Mouse (Mus musculus): ENCODE measurements around the gene Fam53b. TPM values are rescaled to one million over a fixed set of nuclear protein-coding genes. Genes with fewer than 3 reads are reported as not detected.

Gene Fam53b
- total RNA-seq, 1 experiment from 2014 or later, result 15.6 TPM

DNA sequence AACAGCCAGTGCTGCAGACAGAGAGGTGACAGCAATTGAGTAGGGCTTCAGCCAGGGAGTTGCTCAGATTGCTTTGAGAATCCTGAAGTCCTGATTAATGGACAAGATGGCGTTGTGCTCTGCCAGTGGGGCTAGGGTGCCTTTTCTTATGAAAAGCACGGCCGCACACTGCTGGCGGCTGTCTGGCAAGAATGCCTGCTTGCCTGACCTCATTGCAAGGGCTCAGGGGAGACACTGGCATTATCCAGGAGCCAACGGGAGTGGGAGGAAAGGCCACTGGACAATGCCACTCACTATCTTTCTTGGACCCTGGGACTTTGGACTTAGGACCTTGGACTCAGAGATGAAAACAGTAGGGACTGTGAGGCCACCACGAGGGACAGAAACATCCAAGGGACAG is 80.2 kb downstream of the Fam53b start:
- ATAC-seq (replicated peaks in 1 of 2; ENCODE audit: insufficient read depth in 1 of 2, low FRiP score in 2 of 2, low TSS enrichment in 1 of 2, low read depth in 1 of 2, poor library complexity in 2 of 2, severe bottlenecking in 2 of 2), result no peak

DNA sequence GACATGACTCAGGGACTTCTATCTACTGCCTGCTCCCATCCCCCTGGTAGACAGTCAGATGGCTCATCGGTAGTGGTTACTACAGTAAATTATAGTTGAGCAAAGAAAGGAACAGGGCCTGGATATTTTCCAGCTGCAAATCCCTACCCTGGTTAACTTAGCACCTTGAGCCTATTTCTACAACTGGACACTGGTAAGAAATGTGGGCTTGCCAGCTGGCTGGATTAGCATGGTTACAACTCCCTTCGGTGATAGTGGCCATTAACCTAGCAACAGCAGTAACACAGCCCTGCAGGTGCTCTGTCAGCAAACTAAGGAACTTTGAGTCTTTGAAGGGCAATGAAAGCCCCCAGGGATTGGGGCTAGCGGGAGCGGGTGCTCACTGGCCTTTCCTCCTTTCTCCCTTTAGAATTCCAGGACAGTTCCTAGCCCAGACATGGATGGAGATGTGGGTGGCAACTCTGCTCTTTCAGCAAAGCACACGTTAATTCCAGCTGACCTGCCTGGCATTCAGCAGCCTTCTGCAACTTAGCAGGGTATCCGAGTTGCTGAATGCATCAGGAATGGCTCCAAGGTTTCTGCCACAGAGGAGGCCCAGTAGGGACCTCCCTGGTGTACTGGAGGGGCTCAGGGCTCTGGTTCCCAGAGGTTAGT is 81.4 kb downstream of the Fam53b start:
- no peak for ATAC-seq (replicated peaks in 1 of 2; ENCODE audit: insufficient read depth in 1 of 2, low FRiP score in 2 of 2, low TSS enrichment in 1 of 2, low read depth in 1 of 2, poor library complexity in 2 of 2, severe bottlenecking in 2 of 2)

DNA sequence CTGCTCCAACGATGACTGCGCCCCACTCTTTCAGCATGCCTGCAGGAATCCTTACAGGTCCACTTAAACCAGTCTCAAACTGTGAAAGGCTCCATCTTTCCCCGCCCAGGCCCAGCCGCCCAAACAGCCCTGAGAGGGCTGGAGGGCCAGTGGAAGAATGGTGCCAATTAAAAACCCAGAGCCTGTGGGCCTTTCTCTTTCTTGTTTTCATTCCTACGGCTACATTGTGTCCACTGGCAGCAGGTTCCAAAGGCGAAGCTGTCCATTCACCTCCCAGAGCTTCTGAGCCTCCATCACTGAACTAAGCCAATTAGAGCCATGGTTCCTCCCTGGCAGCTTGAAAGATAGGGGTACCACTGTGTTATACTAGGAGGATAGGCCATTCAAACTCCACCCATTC is 82.1 kb downstream of the Fam53b start:
- ATAC-seq (replicated peaks in 1 of 2; ENCODE audit: insufficient read depth in 1 of 2, low FRiP score in 2 of 2, low TSS enrichment in 1 of 2, low read depth in 1 of 2, poor library complexity in 2 of 2, severe bottlenecking in 2 of 2), result no peak

DNA sequence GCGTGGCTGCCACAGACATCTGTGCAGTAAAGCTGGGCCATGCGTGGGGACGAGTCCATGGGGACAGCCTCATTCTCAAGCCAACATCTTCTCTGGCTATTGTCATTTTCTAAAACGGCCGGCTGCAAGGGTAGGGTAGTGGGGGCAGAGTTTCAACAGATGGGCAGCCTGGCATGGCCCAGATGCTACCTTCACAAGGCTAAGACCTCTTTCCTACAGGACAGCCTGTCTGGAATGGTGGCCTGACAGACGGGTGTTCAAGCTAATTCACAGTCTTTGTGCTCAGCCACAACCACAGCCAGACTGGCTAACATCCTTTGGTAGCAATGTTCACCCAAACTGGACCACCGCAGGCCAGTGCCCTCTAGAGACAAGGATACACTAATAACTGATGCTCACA is 83.2 kb downstream of the Fam53b start:
- no peak for ATAC-seq (replicated peaks in 1 of 2; ENCODE audit: insufficient read depth in 1 of 2, low FRiP score in 2 of 2, low TSS enrichment in 1 of 2, low read depth in 1 of 2, poor library complexity in 2 of 2, severe bottlenecking in 2 of 2)

DNA sequence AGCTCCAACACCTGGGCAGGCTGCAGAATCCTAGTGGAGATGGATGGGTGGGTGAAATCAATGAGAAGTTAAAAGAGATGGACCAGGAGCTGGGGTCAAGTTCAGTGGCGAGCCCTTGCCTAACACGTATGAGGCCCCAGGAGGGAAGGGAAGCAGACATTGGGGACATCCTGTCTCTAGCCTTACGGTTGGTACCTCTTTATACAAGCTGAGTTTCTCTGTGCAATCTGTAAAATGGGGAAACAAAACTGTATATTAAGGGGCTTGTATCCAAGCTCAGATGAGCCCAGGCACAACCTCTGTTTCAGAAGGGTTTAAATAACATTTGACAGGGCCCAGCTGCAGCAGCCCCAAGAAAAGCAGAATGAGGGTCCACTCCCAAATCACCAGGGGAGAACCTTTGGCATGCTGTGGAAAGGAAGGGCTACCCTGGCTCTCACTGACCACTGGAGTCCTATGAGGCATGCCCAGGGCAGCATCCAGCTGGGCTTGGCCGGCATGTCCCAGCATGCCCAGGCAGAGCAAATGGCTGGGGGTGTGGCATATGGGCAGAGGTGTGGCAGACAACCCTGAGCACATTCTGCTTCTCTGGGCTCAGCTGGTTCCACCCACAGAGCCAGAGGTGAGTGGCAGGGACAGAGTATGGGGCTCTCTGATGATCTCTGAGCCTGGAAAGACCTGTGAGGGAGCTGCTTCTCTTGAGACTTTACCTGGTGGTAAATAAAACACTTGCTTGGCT is 84.4 kb downstream of the Fam53b start:
- ATAC-seq (replicated peaks in 1 of 2; ENCODE audit: insufficient read depth in 1 of 2, low FRiP score in 2 of 2, low TSS enrichment in 1 of 2, low read depth in 1 of 2, poor library complexity in 2 of 2, severe bottlenecking in 2 of 2), result no peak

DNA sequence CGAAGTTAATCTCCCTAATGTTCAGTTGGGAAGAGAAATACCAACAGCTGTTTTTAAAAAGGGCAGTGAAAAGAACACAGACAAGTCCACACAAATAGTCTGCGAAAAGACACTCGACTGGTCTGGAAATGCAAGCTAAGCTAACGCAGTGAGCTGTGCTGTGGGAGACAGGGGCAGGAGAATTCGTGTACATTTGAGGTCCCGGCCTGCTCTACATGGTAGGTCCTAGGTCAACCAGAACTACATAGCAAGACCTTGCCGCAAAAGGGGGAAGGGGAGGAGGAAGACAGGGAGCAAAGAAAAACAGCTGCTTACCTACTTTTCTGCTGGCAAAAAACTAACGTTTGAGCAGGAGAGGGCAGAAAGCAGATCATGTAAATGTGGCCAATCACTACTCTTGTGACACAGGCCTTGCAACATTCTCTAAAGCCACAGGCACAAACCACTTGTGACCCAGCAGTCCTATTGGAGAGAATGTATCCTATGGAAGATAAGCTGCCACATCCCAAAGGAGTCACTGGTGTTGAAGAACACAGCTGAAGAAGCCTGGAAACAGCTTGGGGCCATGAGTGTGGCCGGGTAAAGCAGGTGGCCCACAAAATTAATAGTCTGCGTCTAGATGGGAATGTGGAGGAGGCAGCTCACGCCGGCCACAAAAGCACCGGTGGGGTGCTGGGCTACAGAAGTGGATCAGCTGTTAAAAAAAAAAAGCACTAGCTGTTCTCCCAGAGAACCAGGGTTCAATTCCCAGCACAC is 87.4 kb downstream of the Fam53b start:
- peak; percentile 30 to 54; a peak in 2 of 4 replicates for ATAC-seq (replicated peaks in 1 of 2; ENCODE audit: insufficient read depth in 1 of 2, low FRiP score in 2 of 2, low TSS enrichment in 1 of 2, low read depth in 1 of 2, poor library complexity in 2 of 2, severe bottlenecking in 2 of 2)

DNA sequence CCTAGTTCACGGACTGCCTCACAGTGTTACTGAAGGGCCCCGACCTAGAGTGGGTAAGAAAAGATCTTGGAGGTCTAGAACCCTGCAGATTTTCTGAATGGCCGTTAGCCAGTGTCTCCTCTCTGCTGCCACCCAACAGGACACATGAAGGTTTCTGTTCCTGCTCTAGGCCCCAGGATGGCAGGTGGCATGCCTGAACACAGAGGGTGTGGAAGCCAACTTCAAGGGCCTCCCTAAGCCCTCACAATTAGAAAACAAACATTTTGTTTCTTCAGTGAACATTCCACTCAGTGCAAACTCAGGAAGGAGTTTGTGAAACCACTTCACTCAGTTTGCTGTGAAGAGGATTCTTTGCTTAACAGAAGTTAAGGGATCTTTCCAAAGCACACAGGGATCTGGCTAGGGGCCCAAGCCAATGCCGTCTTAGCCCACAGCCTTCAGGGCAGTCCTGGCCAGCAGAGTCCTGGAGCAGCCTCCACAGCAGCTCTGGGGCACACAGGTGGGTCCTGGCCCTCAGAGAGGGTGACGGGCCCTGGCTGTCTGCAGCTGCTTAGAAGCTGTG is 89.1 kb downstream of the Fam53b start:
- no peak for ATAC-seq (replicated peaks in 1 of 2; ENCODE audit: insufficient read depth in 1 of 2, low FRiP score in 2 of 2, low TSS enrichment in 1 of 2, low read depth in 1 of 2, poor library complexity in 2 of 2, severe bottlenecking in 2 of 2)

DNA sequence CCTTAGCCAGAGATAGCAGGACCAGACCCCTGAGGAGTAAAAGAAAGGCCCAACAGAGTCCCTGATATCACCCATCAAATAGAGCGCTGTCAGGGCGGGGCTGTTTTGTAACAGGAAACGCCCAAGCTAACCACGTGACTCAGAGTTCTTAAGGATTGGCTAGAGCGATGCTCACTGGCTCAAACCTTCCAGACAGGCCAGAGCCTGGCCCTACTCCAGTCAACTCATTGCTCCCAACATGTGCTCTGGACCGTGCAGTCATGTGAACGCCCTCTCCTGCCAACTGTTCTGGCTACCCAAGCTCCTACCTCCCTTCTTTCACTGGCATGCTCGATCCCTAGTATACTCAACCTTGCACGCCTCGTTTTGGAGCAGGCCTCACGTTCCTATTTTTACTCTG is 89.8 kb downstream of the Fam53b start:
- peak in 1 of 2 experiments; percentile 20; a peak in 1 of 4 replicates for ATAC-seq (replicated peaks in 1 of 2; ENCODE audit: insufficient read depth in 1 of 2, low FRiP score in 2 of 2, low TSS enrichment in 1 of 2, low read depth in 1 of 2, poor library complexity in 2 of 2, severe bottlenecking in 2 of 2)

DNA sequence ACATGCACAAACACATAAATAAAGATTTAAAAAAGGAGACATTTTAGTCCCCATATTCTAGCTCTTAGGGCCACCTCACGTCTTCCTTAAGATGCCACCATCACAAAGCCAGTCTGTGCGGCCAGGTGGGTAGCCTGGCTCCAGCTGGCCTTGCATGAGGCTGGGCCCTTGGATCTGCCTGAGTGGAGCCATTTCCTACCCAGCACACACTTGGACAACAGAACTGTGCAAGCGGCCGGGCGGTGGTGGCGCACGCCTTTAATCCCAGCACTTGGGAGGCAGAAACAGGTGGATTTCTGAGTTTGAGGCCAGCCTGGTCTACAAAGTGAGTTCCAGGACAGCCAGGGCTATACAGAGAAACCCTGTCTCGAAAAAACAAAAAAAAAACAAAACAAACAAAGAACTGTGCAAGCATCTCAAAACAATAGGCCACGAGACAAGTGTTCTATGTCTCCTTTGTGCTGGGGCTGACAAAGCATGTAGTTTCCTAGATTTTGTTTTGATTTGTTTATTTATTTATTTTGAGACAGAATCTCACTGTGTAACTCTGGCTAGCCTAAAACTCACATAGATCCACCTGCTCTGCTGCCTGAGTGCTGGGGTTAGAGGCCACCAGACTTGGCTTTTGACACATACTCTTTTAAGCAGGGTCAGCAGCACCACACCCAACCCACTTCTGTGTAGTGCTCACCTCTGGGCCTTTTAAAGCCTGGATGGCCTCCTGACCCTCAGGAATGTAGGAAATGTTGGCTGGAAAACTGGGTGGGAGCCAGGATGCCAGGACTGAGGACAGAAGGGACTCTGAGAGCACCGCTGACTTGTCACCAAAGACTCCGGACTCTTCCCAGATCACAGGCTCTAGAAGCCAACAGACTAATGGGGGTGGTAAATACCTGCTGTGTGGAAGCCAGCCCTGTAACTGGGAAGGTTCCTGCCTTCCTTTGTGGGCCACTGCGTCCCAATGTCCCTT is 91.0 kb downstream of the Fam53b start:
- ATAC-seq (replicated peaks in 1 of 2; ENCODE audit: insufficient read depth in 1 of 2, low FRiP score in 2 of 2, low TSS enrichment in 1 of 2, low read depth in 1 of 2, poor library complexity in 2 of 2, severe bottlenecking in 2 of 2), result no peak

DNA sequence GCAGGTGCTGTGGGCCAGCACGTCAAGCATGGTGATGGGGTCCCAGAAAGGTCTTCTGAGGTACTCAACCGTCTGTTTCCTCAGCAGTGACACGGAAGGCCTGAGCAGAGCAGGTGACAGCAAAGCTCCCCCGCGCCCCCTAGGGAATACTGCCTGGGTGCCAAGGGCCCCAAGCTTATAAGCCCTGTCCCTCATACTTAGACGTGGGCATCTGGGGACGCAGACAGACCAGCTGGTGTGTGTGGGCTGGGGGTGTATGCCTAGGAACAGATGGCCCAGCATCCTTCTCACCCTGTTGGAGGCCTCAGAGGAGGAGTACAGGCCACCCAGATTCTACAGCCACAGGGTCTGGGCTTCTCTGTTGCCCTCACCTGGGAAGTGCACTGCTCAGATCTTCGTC is 93.1 kb downstream of the Fam53b start:
- no peak for ATAC-seq (replicated peaks in 1 of 2; ENCODE audit: insufficient read depth in 1 of 2, low FRiP score in 2 of 2, low TSS enrichment in 1 of 2, low read depth in 1 of 2, poor library complexity in 2 of 2, severe bottlenecking in 2 of 2)

DNA sequence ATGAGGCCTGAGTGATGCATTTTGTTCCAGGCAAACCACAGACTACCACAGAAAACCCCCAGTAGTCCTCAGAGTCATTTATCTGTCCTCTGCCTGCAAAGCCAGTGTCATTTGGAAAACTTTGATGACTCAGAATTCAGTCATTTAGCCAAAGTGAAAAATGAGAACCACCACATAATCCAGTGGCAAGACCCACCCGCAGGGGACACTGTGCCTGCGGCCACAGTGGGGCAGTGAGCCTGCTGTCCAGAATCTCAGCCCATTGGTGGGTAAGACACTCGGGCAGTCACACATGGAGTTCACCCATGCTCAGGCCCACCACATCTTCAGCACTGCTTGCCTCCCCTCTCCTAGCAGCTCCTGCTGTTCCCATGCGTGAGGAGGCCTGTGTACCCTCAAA is 94.1 kb downstream of the Fam53b start:
- no peak for ATAC-seq (replicated peaks in 1 of 2; ENCODE audit: insufficient read depth in 1 of 2, low FRiP score in 2 of 2, low TSS enrichment in 1 of 2, low read depth in 1 of 2, poor library complexity in 2 of 2, severe bottlenecking in 2 of 2)

DNA sequence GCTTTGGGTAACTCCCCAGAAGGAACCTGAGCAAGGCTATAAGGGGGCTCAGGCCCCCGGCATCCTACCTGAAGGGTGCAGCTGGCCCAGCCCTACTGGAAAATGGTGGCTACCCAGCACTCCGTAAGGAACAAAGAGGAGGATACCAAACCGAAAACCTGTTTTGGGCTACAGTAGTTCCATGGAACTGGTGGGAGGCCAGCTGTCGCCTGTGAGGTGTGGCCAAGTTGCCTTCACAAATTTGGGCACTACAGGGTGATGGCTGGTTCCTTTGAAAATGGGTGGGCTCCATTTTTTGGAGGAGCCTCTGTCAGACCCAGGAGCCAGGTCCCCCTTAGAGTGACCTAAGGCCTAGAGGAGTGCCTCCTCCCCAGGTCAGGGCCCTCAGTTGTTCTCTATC is 98.4 kb downstream of the Fam53b start:
- no peak for ATAC-seq (replicated peaks in 1 of 2; ENCODE audit: insufficient read depth in 1 of 2, low FRiP score in 2 of 2, low TSS enrichment in 1 of 2, low read depth in 1 of 2, poor library complexity in 2 of 2, severe bottlenecking in 2 of 2)

DNA sequence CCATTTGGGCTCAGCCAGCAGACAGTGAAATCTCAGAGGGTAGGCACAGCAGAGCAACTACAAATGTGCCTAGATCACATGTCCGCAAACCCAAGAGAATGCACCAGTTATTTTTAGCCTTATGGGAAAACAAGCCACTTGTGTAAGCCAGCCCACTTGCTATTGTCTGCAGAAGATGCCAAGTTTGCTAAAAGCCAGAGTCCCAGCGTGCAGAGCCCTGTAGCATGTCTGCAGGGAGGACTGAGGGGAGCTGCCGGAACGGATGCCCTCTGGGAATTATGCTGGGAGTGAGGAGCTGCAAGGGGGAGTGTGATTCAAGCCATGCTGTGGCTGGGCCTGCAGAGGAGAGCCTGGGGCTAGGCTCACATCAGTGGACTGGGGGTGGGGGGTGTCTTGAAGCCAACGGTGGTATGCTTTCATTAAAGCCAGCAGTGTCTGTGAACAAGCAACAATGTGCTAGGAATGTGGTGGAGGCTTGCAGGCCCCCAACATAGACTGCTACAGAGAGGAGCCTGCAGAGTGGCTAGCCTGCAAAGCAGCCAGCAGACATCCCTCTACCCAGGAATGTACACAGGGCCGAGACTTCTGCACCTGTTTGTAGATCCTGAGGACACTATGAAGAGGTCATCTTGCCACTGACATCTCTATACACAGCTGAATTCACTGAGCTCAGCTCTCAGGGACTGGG is 99.3 kb downstream of the Fam53b start:
- no peak for ATAC-seq (replicated peaks in 1 of 2; ENCODE audit: insufficient read depth in 1 of 2, low FRiP score in 2 of 2, low TSS enrichment in 1 of 2, low read depth in 1 of 2, poor library complexity in 2 of 2, severe bottlenecking in 2 of 2)

DNA sequence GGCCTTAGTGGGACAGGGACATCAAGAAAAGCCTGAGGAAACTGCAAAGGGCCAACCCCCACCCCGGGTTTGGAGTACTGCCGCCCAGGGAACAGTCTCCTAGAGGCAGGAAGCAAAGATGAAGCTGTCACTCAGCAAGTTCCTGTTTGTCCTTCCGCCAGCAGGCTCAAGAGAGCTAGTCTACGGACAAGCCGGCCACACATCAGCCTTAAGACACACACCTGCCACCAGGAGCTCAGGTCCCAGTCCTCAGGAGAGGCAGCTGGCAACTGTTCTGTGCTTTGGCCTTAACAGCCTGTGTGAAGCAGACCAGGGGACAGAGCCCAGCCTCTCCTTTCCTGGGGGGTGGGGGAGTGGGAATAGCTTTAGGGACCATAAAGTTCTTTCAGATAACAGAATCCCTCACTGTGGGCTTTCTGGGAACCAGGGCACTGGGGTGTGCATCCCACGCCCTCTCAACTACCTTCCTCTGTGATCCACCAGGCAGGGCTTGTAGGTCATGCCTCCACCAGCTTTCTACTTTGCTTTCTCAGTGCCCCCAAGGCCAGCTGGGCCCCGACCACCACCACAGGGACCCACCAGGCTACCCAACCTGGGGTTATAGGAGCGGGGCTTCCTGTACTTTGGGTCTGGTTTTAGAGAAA is 100.1 kb downstream of the Fam53b start:
- peak; percentile 43 to 60; a peak in 3 of 4 replicates for ATAC-seq (replicated peaks in 1 of 2; ENCODE audit: insufficient read depth in 1 of 2, low FRiP score in 2 of 2, low TSS enrichment in 1 of 2, low read depth in 1 of 2, poor library complexity in 2 of 2, severe bottlenecking in 2 of 2)

DNA sequence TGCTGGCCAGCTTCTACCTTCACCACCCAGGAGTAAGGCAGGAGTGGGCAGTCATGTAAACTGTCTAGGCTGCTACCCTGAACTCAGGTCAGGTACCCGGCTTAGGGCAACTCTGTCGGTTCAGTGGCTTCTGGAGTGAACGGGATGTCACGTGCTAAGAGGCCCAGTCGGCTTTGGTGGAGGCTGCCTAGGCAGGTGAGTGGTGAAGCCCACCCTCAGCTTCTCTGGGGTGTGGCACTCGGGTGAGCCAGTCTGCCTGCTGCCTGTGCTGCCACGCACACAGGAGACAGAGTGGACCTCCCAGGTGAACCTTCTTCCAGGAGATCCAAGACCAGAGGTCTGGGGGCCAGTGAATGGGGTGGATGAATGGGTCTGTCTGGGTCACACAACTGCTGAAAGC is 100.7 kb downstream of the Fam53b start:
- no peak for ATAC-seq (replicated peaks in 1 of 2; ENCODE audit: insufficient read depth in 1 of 2, low FRiP score in 2 of 2, low TSS enrichment in 1 of 2, low read depth in 1 of 2, poor library complexity in 2 of 2, severe bottlenecking in 2 of 2)

Measured in hematopoietic stem cell, adult 5-6 weeks (primary cell).